In the genomic region with DNA sequence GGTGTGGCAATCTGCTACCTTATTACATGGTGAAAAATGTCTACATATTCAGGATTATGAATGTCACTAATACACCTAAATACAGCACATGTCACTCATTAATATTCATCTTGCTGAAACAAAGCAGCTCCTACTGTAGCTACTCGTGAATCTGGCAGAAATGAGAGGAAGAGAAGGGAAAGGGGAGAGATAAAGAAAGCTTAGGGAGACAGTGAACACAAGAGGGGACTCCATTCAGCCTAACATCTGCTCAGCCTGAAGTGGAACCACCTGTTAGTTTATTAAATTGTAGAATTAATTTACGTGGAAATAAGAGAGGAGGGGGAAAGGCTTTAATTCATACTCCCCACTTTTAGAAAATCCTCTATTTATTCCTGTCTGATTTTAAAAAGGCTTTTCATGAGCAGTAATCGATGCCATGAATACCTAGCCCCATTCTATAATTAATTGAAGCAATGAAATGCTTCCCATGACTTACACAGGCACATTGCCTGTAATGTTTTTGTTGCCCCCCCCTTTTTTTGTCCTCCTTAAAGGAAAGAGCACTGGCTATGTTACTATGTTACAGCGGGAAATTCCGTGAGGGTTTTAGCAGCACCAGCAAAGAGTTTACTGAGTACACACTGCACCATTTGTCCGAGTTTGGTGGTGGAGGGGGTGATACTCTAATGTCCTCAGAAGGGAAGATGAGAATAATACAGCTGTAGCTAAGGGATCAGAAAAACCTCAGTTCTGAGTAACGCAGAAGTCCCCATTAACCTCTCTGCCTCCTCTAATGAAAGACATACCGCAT, we compare ENCODE assay signal across 15 mouse cellular contexts.
"Had no signal": no experiment of that assay in that cellular context is flagged by ENCODE, and none has a peak within 500 bp of the region (broad histone marks: within the 10 kb centered on the region; RNA-seq: fewer than 3 reads in every experiment).

No protein-coding gene starts in this region.

- ATAC-seq: lung, postnatal 0 days had no signal

- H3K9me3 ChIP-seq: limb, embryonic 10.5 days; liver, embryonic 15.5 days; neural tube, embryonic 13.5 days had no signal

- H3K27me3 ChIP-seq: liver, embryonic 15.5 days; neural tube, embryonic 13.5 days had no signal

- H3K4me3 ChIP-seq: layer of hippocampus, adult 2 months; limb, embryonic 10.5 days; liver, embryonic 15.5 days; neural tube, embryonic 13.5 days had no signal

- H3K4me1 ChIP-seq: neural tube, embryonic 13.5 days had no signal

- H3K27ac ChIP-seq: layer of hippocampus, adult 2 months; limb, embryonic 10.5 days; liver, embryonic 15.5 days; neural tube, embryonic 13.5 days had no signal

- H3K36me3 ChIP-seq: limb, embryonic 10.5 days; liver, embryonic 15.5 days; neural tube, embryonic 13.5 days had no signal

- DNase-seq: kidney, adult 18-20 months; kidney, postnatal 10 days; kidney, postnatal 4 days; lung, adult 2 months; lung, postnatal 36 days; retina, postnatal 1 day; right cerebral cortex, postnatal 14 days; thymus, postnatal 36 days had no signal

- H3K9ac ChIP-seq: liver, embryonic 15.5 days; neural tube, embryonic 13.5 days had no signal

- H3K4me2 ChIP-seq: liver, embryonic 11.5 days; liver, embryonic 15.5 days; midbrain, embryonic 11.5 days; neural tube, embryonic 13.5 days had no signal
